Mouse (Mus musculus) forebrain, embryonic 15.5 days (tissue): Measurements from ENCODE around the gene Sik3. TPM values are rescaled to one million over a fixed set of nuclear protein-coding genes. Genes with fewer than 3 reads are reported as not detected.

Experiments used
- ATAC-seq: fragments of 200-750 bp; cut with Nextera tagmentation; replicated peaks from 2 replicates; pipeline ENCODE4 v1.8.0; 2017; ENCODE audit warnings: mild to moderate bottlenecking, moderate TSS enrichment, moderate library complexity
- H3K27ac ChIP-seq: fragments of 300-500 bp; sonication (generic); replicated peaks from 2 replicates; pipeline ENCODE4 v1.5.1; 2015; ENCODE audit warnings: mild to moderate bottlenecking, inconsistent platforms
- H3K27me3 ChIP-seq: fragments of 300-500 bp; sonication (generic); 2 replicates; pipeline ENCODE4 v1.6.1; 2015; ENCODE audit warnings: inconsistent platforms
- H3K36me3 ChIP-seq: fragments of 300-500 bp; sonication (generic); 2 replicates; pipeline ENCODE4 v1.6.1; 2015; ENCODE audit warnings: mild to moderate bottlenecking, inconsistent platforms
- H3K4me1 ChIP-seq: fragments of 300-500 bp; sonication (generic); 2 replicates; pipeline ENCODE4 v1.6.1; 2015; ENCODE audit warnings: inconsistent platforms
- H3K4me2 ChIP-seq: fragments of 300-500 bp; sonication (generic); replicated peaks from 2 replicates; pipeline ENCODE4 v1.6.1; 2015; ENCODE audit warnings: mild to moderate bottlenecking, inconsistent platforms
- H3K4me3 ChIP-seq: fragments of 300-500 bp; sonication (generic); 2 replicates; pipeline ENCODE4 v1.5.1; 2015; ENCODE audit warnings: mild to moderate bottlenecking, inconsistent platforms
- H3K9ac ChIP-seq: fragments of 300-500 bp; sonication (generic); replicated peaks from 2 replicates; pipeline ENCODE4 v1.6.1; 2015; ENCODE audit warnings: mild to moderate bottlenecking, inconsistent platforms
- H3K9me3 ChIP-seq: fragments of 300-500 bp; sonication (generic); 2 replicates; pipeline ENCODE4 v1.6.1; 2016; ENCODE audit warnings: inconsistent platforms
- WGBS: fragments of 180-500 bp; shearing (Covaris S2); methylation state at CpG from one replicate; pipeline ENCODE4 v1.1.7; 2015; ENCODE audit warnings: mixed read lengths; 5-methylcytosine and 5-hydroxymethylcytosine counted together
- polyA plus RNA-seq: library from polyadenylated mRNA; unstranded; fragments of >200 nt; fragmentation: Nextera tagmentation; extraction: Ambion mirVana; gene quantifications from 2 replicates; pipeline ENCODE4 v1.2.1, GENCODE M21; 2015

Gene Sik3
- polyA plus RNA-seq, 1 experiment from 2014 or later = 9.2 TPM

- Histone ChIP-seq H3K9ac (peak overlapping the region; percentile 43), H3K27ac (0 out of 2 replicates have a peak overlapping the region, but pooled peaks have one; percentile 17), H3K9me3 (no peaks in the 10 kb centered on the region), H3K4me2 (peak overlapping the region; percentile 68), H3K27me3 (no peaks in the 10 kb centered on the region), H3K4me3 (peak overlapping the region; percentile 43), H3K36me3 (no peaks in the 10 kb centered on the region), H3K4me1 (peaks cover 7% of the 10 kb centered on the region)
- ATAC-seq = peak; percentile 97
- 15% methylated on average over 37 of the region's 37 CpGs for WGBS
These were observed 217.2 kb downstream of the Sik3 start for GRCm38 (mm10) chr9:46229573-46230449.

- 0 out of 2 replicates have a peak overlapping the region, but pooled peaks have one; percentile 17 for H3K27ac ChIP-seq
- ATAC-seq = peak; percentile 30; the same call in 1 of the 2 replicates
- 13% methylated on average over 13 of the region's 13 CpGs for WGBS
These were observed 217.9 kb downstream of the Sik3 start for GRCm38 (mm10) chr9:46230450-46230975.

DNA sequence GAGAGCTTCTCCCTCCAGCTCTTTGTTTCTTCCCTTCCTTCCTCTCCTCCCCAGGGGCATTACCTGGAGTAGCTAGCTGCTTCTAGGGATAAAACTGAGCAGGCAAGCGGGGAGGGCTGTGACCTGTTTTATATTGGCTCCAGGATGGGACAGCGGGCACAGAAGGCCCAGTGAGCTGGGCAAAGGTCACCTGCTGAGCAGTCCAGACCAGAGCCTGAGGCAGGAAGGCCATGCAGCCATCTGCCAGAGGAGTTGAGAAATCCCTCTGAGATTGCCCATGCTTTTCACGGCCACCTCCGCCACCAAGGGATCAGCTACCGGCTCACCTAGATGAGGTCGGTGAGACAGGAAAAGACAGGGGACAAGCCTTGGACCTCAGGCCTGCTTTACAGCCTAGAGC, 222.6 kb downstream of the Sik3 start:
- WGBS = 82% methylated on average over 6 of the region's 6 CpGs
- no peaks in the 10 kb centered on the region for H3K36me3 ChIP-seq
- no peak overlapping the region for H3K9ac ChIP-seq
- no peak overlapping the region for H3K4me3 ChIP-seq
- ATAC-seq = no peak
- no peaks in the 10 kb centered on the region for H3K9me3 ChIP-seq
- no peak overlapping the region for H3K4me2 ChIP-seq
- peaks cover 4% of the 10 kb centered on the region for H3K4me1 ChIP-seq
- no peak overlapping the region for H3K27ac ChIP-seq
- no peaks in the 10 kb centered on the region for H3K27me3 ChIP-seq

More at GRCm38 (mm10) chr9:46230450-46230975, 217.9 kb downstream of the Sik3 start:
- H3K9me3 ChIP-seq = no peaks in the 10 kb centered on the region
- H3K4me1 ChIP-seq = peaks cover 7% of the 10 kb centered on the region
- peak overlapping the region; percentile 68 for H3K4me2 ChIP-seq
- peak overlapping the region; percentile 43 for H3K4me3 ChIP-seq
- H3K27me3 ChIP-seq = no peaks in the 10 kb centered on the region
- H3K36me3 ChIP-seq = no peaks in the 10 kb centered on the region
- peak overlapping the region; percentile 43 for H3K9ac ChIP-seq

DNA sequence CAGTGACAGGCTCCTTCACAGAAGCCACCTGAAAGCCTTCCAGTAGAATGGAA, 222.8 kb downstream of the Sik3 start, which contains the start of gene Apoc3:
Gene Apoc3, minus strand, starts transcription at position 41 of the 53 bp plus-strand sequence.
- ATAC-seq = no peak
- no peak within 1 kb of the TSS for H3K27ac ChIP-seq
- peaks cover 2% of the 10 kb centered on the region for H3K4me1 ChIP-seq

GRCm38 (mm10) chr9:46235649-46236048, 223.0 kb downstream of the Sik3 start:
- Histone ChIP-seq H3K9me3 (no peaks in the 10 kb centered on the region), H3K4me3 (no peak overlapping the region), H3K4me1 (no peaks in the 10 kb centered on the region), H3K9ac (no peak overlapping the region), H3K27ac (no peak overlapping the region), H3K27me3 (no peaks in the 10 kb centered on the region), H3K4me2 (no peak overlapping the region), H3K36me3 (no peaks in the 10 kb centered on the region)
- WGBS = 51% methylated on average over 4 of the region's 4 CpGs
- no peak for ATAC-seq

More for the DNA sequence above, 222.8 kb downstream of the Sik3 start, which contains the start of gene Apoc3:
- no peak within 1 kb of the TSS for H3K9ac ChIP-seq
- no peaks in the 10 kb centered on the region for H3K27me3 ChIP-seq
- no peaks in the 10 kb centered on the region for H3K9me3 ChIP-seq
- no peak within 1 kb of the TSS for H3K4me2 ChIP-seq
- H3K36me3 ChIP-seq = no peaks in the 10 kb centered on the region
- no peak within 1 kb of the TSS for H3K4me3 ChIP-seq

DNA sequence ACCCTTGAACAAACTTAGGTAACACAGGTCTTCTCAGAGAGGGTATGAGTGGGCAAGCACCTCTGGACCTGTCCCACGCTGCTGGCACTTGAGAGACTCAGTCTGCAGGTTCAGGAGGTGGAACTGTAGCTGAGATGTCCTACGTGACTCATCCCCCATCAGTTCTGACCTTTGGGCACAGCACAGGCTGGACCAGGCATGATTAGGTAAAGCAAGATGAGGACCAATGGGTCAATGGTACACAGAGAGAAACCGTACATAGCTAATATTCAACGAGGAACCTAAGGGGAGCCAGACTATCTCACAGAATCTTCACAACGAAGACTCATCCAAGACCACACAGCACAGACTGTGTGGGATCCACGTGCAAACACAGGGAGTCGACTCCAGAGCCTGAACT, 226.2 kb downstream of the Sik3 start:
- 87% methylated on average over 7 of the region's 7 CpGs for WGBS
- ATAC-seq = no peak
- no peak overlapping the region for H3K4me3 ChIP-seq
- H3K4me1 ChIP-seq = no peaks in the 10 kb centered on the region
- no peaks in the 10 kb centered on the region for H3K9me3 ChIP-seq
- H3K4me2 ChIP-seq = no peak overlapping the region
- H3K27ac ChIP-seq = no peak overlapping the region
- no peaks in the 10 kb centered on the region for H3K36me3 ChIP-seq
- H3K9ac ChIP-seq = no peak overlapping the region
- H3K27me3 ChIP-seq = no peaks in the 10 kb centered on the region

DNA sequence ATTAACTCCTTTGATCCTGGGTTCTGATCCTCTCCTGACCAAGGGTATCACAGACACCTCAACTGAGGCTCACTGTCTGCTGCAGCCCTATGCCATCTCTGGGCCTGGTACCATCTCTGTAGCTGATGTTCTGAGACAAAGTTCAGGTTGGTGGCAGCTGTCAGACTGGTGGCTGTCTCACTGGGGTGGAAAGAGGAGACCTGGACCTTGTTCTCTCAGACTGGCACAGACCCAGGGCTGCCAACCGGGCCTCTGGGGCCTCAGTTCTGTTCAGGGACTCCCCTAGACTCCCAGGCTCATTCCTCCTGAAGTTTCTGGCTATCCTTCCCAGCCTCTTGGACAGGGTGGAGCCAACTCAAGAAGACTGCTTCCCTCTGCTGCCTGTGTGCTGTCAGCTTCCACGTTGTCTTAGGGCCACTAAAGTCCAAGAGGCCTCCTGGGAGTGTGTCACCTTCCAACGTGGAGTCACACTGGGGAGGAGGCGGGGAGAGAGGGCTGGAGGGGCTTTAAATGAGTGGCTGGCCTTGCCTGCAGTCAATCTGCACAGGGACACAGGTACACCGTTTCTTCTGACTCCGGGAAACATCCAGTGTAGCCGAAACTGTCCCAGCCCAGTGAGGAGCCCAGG, 228.0 kb downstream of the Sik3 start, which contains the start of gene Apoa4:
Gene Apoa4, plus strand, starts transcription at position 171 of the 628 bp plus-strand sequence.
- Histone ChIP-seq H3K4me3 (no peak within 1 kb of the TSS), H3K36me3 (no peaks in the 10 kb centered on the region), H3K4me2 (no peak within 1 kb of the TSS), H3K27ac (no peak within 1 kb of the TSS), H3K27me3 (no peaks in the 10 kb centered on the region), H3K9ac (no peak within 1 kb of the TSS), H3K4me1 (no peaks in the 10 kb centered on the region), H3K9me3 (no peaks in the 10 kb centered on the region)
- ATAC-seq = no peak
- WGBS = 67% methylated on average over 7 of the region's 7 CpGs

GRCm38 (mm10) chr9:46241818-46242217, 229.2 kb downstream of the Sik3 start:
- Histone ChIP-seq H3K27ac (no peak overlapping the region), H3K4me1 (no peaks in the 10 kb centered on the region), H3K36me3 (no peaks in the 10 kb centered on the region), H3K9me3 (no peaks in the 10 kb centered on the region), H3K9ac (no peak overlapping the region), H3K4me3 (no peak overlapping the region), H3K27me3 (no peaks in the 10 kb centered on the region), H3K4me2 (no peak overlapping the region)
- ATAC-seq = no peak
- WGBS = 71% methylated on average over 2 of the region's 2 CpGs

DNA sequence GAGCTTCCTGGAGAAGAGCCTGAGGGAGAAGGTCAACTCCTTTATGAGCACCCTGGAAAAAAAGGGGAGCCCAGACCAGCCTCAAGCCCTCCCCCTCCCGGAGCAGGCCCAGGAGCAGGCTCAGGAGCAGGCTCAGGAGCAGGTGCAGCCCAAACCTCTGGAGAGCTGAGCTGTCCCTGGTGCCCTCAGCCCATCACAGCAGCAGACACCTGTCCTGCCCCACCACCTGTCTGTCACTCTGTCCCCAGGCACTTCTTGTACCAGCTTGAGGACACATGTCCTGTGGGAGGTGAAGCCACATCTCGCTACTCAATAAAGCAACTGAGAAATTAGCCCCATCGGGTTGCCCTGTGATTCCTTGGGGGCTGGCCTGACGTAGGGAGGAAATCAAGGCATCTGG, 230.5 kb downstream of the Sik3 start:
- H3K27ac ChIP-seq = no peak overlapping the region
- no peaks in the 10 kb centered on the region for H3K9me3 ChIP-seq
- no peaks in the 10 kb centered on the region for H3K4me1 ChIP-seq
- no peak overlapping the region for H3K4me3 ChIP-seq
- no peak overlapping the region for H3K4me2 ChIP-seq
- no peaks in the 10 kb centered on the region for H3K36me3 ChIP-seq
- no peak for ATAC-seq
- H3K9ac ChIP-seq = no peak overlapping the region
- 71% methylated on average over 4 of the region's 4 CpGs for WGBS
- H3K27me3 ChIP-seq = peaks cover 6% of the 10 kb centered on the region; the same call in 1 of the 2 replicates

DNA sequence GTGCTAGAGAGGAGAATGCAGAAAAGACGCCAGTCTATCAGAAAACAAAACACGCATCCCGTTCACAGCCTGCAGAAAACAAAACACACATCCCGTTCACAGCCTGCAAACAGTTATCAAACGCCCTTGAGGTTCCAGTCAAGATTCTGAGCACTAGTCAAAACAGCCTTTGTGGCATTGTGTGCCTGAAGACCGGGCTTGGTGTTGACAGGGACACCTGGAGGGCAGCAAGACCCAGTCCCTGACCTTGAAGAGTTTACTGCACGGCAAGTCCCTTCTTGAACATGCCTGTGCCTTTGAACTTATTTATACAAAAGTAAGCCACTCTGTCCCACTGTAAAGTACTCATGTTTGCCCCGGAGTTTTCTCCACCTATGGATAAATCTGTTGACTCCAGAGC, 231.0 kb downstream of the Sik3 start:
- no peak for ATAC-seq
- Histone ChIP-seq H3K4me2 (no peak overlapping the region), H3K4me3 (no peak overlapping the region), H3K36me3 (no peaks in the 10 kb centered on the region), H3K9ac (no peak overlapping the region), H3K9me3 (no peaks in the 10 kb centered on the region), H3K27me3 (peaks cover 6% of the 10 kb centered on the region; the same call in 1 of the 2 replicates), H3K4me1 (no peaks in the 10 kb centered on the region), H3K27ac (no peak overlapping the region)
- WGBS = 42% methylated on average over 8 of the region's 8 CpGs

GRCm38 (mm10) chr9:46246752-46247324, 234.2 kb downstream of the Sik3 start:
- ATAC-seq = peak; percentile 80; the same call in 1 of the 2 replicates
- Histone ChIP-seq H3K9ac (no peak overlapping the region), H3K36me3 (no peaks in the 10 kb centered on the region), H3K27ac (no peak overlapping the region), H3K27me3 (peaks cover 6% of the 10 kb centered on the region; the same call in 1 of the 2 replicates), H3K4me3 (no peak overlapping the region), H3K4me2 (no peak overlapping the region), H3K4me1 (no peaks in the 10 kb centered on the region), H3K9me3 (no peaks in the 10 kb centered on the region)
- 24% methylated on average over 11 of the region's 11 CpGs for WGBS

- Histone ChIP-seq H3K4me3 (no peak overlapping the region), H3K4me1 (no peaks in the 10 kb centered on the region), H3K27ac (no peak overlapping the region), H3K4me2 (no peak overlapping the region), H3K9ac (no peak overlapping the region), H3K36me3 (no peaks in the 10 kb centered on the region), H3K27me3 (no peaks in the 10 kb centered on the region), H3K9me3 (no peaks in the 10 kb centered on the region)
- WGBS = 87% methylated on average over 7 of the region's 7 CpGs
- no peak for ATAC-seq
These were observed 243.6 kb downstream of the Sik3 start for GRCm38 (mm10) chr9:46256177-46256576.
